Mouse (Mus musculus): ENCODE data around the gene Sft2d1.

DNA sequence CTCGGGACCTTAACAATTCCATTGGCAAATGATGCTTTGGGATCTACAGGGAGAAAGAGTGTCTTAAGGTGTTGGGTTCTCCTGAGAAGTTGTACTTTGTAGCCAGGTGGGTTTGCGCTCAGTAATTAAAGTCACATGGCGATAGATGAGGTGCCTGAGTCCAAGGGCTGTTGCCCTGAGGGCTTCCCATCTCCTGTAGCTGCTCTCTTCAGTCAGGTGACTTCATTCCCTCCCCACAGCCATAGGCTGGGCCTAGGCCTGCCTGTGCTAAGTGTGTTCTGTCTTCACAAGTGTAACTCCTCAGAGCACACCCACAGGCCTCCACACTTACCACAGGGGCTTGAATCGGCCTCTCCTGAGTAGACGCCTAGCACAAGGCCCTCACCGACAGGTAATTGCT, 46.6 kb downstream of the Sft2d1 start:
- TF ChIP-seq POLR2A (IDR thresholded peaks at IDR 0.05; ENCODE audit: low read depth, low read length): no peak
- TF ChIP-seq CTCF (IDR thresholded peaks at IDR 0.05; ENCODE audit: extremely low read depth, insufficient read length, insufficient replicate concordance, low read depth, low read length): no peak

Measured in small intestine, adult 2 months (tissue).